Mouse (Mus musculus): ENCODE measurements around the gene Fam24b. TPM values are rescaled to one million over a fixed set of nuclear protein-coding genes. Genes with fewer than 3 reads are reported as not detected.

The Fam24b gene
- polyA plus RNA-seq (2015; fragmentation: Nextera tagmentation; extraction: Ambion mirVana) = not detected in 2 replicates

DNA sequence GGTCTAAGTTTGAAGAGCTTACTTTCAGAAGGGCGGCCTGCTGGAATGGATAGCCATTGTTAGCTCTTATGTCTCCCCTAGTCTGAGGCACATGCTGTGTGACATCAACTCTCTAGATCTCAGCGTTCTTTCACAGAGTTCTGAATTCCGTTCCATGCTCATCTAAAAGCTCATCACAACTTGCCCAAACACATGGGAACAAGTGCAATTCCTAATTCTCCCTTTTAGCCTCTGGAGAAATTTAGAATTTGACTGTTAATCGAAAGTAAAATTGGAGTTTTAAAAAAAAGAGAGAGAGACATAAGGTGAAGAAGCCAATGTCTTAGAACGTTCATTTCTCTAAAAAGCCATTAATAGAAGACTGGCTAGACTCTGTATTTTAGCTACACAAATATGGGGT, at the start of gene Fam24b:
Gene Fam24b, minus strand, starts transcription at position 101 of the 400 bp plus-strand sequence.

GRCm38 (mm10) chr7:131370648-131371469, 41.5 kb upstream of the Fam24b start, which contains the start of gene Pstk:
TSS of gene Pstk (plus strand) at chr7:131371141.

GRCm38 (mm10) chr7:131362615-131363300, 33.4 kb upstream of the Fam24b start, which contains the start of gene 2310057M21Rik:
TSS of gene 2310057M21Rik (minus strand) at chr7:131362759.

DNA sequence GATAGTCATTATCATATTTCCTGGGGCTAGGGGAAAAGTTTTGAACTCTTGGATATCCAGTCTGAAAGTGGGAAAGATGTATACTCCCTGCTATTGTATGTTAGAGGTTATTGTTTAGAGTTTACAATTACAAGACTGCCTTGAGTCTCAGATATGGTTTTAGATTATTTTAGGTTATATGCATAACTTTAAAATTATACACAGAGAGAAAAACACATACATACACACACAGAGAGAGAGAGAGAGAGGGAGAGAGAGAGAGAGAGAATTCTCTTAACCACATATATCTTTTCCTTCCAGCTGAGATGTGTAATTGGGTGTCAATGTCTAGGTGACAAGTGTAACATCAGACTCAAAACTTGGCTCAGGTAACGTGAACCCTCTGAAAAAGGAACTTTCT, 4.2 kb upstream of the Fam24b start, which contains the start of gene Fam24a:
Gene Fam24a, plus strand, starts transcription at position 301 of the 400 bp plus-strand sequence.

DNA sequence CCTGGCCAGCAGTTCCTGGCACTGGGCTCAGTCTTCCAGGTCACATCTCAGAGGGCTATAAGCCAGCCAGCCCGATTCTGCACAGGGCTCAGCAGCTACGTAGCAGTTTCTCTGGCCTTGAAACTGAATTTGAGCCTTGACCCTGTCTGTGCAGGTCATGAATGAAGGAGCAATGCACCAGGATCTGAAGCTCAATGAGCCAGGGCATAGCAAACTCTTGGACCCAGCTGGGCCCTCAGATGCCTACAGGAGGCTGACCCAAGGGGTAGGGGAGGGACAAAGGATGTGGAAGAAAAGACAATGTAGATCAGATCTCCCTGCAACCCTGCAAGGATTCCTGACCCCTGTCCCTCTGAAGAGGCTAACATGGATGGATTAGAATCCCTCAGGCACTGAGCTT, 7.1 kb downstream of the Fam24b start, which contains the start of gene Cuzd1:
Gene Cuzd1, minus strand, starts transcription at position 101 of the 400 bp plus-strand sequence.

Other genes starting within 250 kb of the Fam24b start
- not detected in 2 replicates for gene 4933402N03Rik, start 183.2 kb downstream of the Fam24b start, polyA plus RNA-seq (2015; fragmentation: Nextera tagmentation; extraction: Ambion mirVana)
- gene 5430419D17Rik, start 155.1 kb downstream of the Fam24b start, polyA plus RNA-seq (2015; fragmentation: Nextera tagmentation; extraction: Ambion mirVana) = 0.09 TPM in 1 of 2 replicates, not detected in the other
- gene Cuzd1, start 7.2 kb downstream of the Fam24b start, polyA plus RNA-seq (2015; fragmentation: Nextera tagmentation; extraction: Ambion mirVana) = not detected in 2 replicates
- 0.57 TPM in 1 of 2 replicates, not detected in the other for gene Fam24a, start 4.3 kb upstream of the Fam24b start, polyA plus RNA-seq (2015; fragmentation: Nextera tagmentation; extraction: Ambion mirVana)
- gene 2310057M21Rik, start 33.2 kb upstream of the Fam24b start, polyA plus RNA-seq (2015; fragmentation: Nextera tagmentation; extraction: Ambion mirVana) = 28.6 and 30.0 TPM in 2 replicates
- gene Pstk, start 41.6 kb upstream of the Fam24b start, polyA plus RNA-seq (2015; fragmentation: Nextera tagmentation; extraction: Ambion mirVana) = 52.5 and 53.0 TPM in 2 replicates
- gene Ikzf5, start 81.0 kb upstream of the Fam24b start, polyA plus RNA-seq (2015; fragmentation: Nextera tagmentation; extraction: Ambion mirVana) = 7.6 and 8.6 TPM in 2 replicates
- 77.3 and 78.8 TPM in 2 replicates for gene Acadsb, start 81.1 kb upstream of the Fam24b start, polyA plus RNA-seq (2015; fragmentation: Nextera tagmentation; extraction: Ambion mirVana)
- gene Hmx3, start 213.4 kb upstream of the Fam24b start, polyA plus RNA-seq (2015; fragmentation: Nextera tagmentation; extraction: Ambion mirVana) = 0.93 and 0.98 TPM in 2 replicates
- 0.52 and 0.85 TPM in 2 replicates for gene Hmx2, start 219.3 kb upstream of the Fam24b start, polyA plus RNA-seq (2015; fragmentation: Nextera tagmentation; extraction: Ambion mirVana)
- gene Bub3, start 230.7 kb upstream of the Fam24b start, polyA plus RNA-seq (2015; fragmentation: Nextera tagmentation; extraction: Ambion mirVana) = 107 and 108 TPM in 2 replicates

Measured in neural tube, postnatal 0 days (tissue).